Mouse (Mus musculus): ENCODE results near the gene Ppp3ca.
A peak's percentile ranks its signal among the peaks of the same experiment; 100 is the strongest.

The Ppp3ca gene

DNA sequence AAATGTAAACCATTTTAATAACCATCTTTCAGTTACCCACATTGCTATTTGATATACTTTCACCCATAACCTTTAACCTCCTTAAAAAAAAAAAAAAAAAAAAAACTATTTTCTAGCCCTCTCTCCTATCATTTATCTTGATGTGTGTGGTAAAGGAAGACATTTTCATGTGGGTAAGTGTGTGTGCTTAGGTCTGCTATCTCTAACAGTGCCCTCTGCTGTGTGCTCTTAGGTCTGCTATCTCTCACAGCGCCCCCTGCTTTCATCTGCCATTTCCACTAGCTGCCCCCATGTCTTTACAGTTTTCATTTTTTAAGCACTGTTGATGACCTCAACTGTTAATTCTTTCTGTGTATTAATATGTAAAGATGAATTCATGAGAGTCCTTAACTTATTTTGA is 235.7 kb downstream of the Ppp3ca start:
- peak; percentile 19 for DNase-seq (ENCODE audit: low read depth, low spot score)

DNA sequence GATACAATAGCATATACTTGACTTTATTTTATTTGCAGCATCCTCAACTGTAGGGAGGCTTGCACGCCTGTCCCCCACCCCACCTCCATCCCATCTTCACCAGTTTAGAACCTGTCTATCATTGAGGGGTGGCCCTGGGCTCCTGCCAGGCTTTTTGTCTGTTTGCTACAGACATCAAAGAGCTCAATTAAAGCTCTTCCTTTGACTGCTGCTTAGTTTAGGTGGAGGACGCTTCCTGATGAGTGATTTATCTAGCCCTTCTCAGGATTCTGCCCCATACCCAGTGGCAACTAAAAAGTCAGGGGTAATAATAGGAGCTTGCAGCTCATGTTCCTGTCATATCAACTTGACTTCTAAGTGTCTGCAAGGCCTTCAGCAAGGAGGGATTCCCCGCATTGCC is 239.6 kb downstream of the Ppp3ca start:
- DNase-seq (ENCODE audit: low read depth, low spot score) = no peak

DNA sequence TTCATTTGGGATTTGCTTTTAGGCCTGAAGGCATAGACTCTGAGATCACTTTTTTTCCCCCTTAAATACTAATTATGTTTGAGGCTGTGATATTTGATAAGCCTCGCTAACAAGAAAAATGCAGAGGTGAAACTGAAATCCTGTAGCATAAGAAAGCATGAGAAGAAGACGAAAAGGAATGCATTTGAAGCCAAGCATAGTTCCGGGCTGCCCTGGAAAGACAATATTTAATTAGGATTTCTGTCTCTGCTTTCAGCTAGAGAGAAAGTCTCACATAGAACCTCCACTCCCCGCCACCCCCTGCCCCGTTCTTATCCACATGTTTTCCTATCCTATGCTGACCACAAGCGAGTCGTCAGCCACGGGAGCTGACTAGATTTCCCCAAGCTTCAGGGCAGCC is 241.4 kb downstream of the Ppp3ca start:
- DNase-seq (ENCODE audit: low read depth, low spot score) = no peak

DNA sequence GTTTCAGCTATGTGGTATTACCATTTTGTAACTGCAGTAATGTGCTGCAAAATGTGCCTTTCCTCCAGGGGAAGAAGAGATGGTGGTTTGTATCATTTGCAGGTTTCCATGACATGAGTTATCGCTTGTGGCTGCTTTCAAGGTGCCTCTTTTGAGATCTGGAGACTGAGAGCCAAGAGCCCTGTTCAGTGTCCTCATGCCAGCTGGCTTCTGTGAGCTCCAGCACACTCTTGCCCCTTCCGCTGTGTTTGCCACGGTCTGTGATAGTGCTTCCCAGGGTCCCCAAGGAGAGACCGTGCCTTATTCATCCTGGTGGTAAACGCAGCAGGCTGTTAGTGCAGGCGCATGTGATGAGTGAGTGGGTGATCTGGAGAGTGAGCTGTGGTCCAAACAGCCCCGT is 247.2 kb downstream of the Ppp3ca start:
- DNase-seq (ENCODE audit: low read depth, low spot score) = no peak

DNA sequence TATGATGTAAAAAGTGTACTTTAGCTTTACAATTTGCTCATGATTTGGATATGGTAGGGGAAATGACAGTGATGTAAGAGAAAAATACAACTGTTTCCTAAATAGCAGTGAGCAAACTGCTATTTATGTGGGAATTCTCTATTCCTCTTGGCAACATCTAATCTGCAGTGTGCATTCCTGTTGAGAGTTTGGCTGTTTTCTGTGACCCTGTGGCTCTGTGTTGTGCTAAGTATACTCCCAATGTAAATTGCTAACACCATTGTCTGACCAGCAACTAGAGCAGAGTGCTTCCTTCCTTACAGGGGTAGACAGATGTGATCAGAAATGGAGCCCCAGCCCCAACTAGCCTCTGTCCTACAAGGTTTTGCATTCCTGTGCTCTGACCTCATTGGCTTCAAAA is 263.1 kb downstream of the Ppp3ca start:
- DNase-seq (ENCODE audit: low read depth, low spot score) = no peak

DNA sequence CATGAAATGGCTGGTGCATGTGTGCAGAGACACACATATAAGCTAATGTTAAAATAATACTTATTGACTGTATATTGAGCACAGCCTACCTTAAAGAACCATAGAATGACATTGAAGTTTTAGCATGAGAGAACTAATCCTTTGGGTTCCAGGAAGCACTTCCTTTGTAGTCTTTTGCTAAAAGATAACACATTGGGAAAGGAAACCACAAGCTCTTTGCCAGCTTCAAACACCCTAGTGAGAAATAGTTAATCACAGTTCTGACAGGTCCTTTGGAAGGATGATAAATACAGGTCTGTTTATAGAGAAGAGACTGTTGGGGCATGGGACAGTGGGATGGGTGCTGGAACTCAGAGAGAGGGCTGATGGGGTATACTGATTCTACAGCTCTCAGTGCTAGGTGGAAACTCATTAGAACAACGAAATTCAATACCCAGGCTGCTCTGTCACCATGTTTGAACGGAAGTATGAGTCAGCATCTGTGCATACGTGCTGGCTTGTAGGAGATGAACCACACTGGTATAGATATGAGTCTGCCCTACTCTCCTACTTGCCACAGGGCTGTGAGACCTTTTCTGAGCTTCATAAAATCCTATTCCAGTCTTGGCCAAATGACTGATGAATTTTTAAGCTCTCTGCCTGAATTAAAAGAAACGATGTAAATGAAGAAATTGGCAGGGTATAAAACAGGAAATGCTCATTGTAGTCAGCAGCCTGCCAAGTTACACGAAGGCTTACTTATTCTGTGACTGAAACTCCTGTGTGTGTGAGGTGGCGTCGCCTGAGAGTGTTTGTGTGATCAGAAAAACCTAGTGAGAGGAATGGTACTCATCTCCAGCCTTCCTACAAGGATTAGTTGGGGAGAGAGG is 271.0 kb downstream of the Ppp3ca start:
- DNase-seq (ENCODE audit: low read depth, low spot score) = no peak

DNA sequence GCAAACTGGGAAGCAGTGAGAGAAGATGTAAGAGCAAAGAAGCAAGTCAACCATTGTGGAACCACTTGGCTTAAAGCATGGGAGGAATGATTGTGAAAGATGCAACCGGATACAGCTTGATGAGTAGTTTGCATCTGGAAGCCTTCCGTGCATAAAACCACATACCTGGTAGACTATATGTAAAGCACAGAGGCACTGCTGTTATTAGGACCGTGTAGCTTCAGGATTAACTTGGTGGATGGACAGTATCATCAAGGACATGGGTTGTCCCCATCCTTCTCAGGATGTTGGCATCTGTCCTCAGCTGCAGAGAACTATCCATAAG is 271.6 kb downstream of the Ppp3ca start:
- DNase-seq (ENCODE audit: low read depth, low spot score) = no peak

DNA sequence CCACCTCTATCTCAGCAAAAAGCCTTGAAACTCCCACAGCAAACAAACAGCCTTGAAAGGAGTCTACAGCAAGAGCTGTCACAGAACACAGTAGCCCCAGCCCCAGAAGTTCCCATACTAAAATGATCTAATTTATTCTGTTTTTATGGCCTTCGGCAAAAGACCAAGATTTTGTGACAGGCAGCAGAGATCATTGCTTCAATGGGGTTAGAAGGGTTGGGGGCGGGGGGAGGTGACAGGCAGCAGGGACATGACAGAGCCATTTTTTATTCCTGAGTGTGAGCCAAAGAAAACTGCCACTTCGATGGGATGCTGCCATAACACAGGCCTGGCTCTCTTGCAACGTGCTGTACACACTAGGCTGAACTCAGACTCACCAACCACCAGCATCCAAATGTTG is 275.6 kb downstream of the Ppp3ca start:
- no peak for DNase-seq (ENCODE audit: low read depth, low spot score)

DNA sequence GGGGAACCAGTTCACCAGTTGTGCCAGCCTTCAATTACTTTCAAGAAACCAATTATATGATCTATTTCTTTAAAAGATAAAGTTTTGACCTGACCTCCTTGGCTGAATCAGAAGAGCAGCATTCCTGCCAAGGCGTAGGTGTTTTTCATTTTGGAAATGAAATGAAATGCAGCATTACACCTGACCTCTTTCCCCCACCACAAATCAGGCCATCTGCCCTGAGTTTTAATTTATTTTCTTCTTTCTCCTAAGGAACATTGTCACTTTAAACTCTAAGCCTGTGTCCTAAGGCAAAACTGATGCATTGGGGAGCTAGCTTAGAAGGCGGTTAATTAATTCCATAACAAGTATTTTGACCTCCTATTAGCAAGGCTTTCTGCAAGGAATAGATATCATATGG is 276.7 kb downstream of the Ppp3ca start:
- no peak for DNase-seq (ENCODE audit: low read depth, low spot score)

DNA sequence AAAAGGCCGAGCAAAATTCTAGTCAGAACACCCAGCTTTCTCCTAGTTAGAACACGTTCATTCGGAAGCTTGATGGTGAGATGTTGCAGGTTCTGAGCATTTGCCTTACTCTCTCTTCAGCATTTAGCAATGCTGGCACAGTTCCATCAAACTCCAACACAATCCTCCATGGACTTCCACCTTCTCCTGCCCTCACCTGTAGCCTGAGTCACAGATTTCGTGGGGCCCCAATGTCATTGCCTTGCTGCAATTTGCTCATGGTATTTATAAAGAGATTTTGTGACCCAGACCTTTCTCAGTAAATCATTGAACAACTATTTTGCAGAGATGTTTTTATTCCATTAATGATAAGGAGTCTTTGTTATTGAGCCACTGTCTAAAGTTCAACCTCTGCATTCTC is 278.2 kb downstream of the Ppp3ca start:
- DNase-seq (ENCODE audit: low read depth, low spot score) = no peak

DNA sequence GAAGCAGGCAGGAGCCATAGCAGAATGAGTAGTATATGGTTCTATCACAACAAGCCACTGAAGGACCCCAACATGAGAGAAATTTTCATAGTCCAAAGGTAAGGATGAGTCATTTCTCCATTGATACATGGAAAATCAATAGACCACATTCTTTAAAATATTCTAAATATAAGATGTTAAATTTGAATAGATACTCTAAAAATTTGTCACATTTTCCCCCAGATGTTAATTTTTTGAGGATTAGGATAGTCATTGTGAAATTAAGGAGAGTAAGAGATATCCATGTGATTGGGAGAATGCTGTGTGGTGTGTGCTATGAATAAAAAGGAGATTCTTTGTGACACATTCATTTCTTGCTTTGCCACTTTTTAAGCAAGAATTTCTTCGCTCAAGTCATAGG is 281.9 kb downstream of the Ppp3ca start:
- DNase-seq (ENCODE audit: low read depth, low spot score) = no peak

DNA sequence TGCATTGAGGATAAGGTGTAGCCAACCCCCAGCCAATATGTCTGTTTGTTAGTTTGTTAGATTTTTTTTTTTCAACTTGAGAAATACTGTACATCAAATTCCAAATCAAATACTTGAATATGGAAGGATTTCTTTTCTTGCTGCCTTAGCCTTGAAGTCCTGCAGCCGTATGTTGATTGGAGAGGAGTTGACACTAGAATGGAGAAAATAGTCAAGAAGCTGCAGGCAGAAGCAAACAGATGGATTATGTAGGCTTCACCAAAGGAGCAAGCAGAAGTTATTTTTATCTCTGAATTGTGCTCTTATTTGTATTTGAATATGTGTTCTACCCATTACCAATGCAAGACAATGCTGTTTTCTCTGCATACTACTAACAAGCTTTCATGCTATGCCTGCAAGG is 282.9 kb downstream of the Ppp3ca start:
- DNase-seq (ENCODE audit: low read depth, low spot score) = no peak

DNA sequence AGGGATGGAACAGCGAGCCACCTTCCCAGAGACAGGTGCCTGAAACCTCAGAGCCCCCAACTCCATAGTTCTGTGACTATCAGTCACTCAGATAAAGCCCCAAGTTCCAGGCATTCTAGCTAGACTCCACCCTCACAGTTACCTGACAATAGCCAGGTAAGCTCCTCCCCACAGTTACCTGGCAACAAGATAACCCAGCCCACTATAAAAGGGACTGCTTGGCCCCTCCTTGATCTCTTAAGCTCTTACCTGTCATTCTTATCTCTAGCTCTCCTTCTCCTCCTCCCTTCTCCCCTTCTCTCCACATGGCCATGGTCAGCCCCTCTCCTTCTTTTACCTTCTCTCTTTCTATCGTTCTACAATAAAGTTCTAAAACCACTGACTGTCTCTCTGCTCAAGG is 285.1 kb downstream of the Ppp3ca start:
- DNase-seq (ENCODE audit: low read depth, low spot score) = no peak

DNA sequence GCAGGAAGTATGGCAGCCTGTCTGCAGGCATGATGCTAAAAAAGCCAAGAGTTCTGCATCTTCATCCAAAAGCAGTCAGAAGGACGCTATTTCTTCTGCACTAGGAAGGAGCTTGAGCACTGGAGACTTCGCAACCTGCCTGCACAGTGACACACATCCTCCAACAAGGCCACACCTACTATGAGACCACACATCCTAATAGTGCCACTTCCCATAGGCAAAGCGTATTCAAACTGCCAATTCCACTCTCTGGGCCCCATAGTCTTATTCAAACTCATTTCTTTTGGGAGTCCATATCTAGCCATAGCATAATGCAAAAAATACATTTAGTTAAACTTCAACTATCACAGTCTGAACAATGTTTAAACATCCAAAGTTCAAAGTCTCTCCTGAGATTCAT is 290.4 kb downstream of the Ppp3ca start:
- no peak for DNase-seq (ENCODE audit: low read depth, low spot score)

DNA sequence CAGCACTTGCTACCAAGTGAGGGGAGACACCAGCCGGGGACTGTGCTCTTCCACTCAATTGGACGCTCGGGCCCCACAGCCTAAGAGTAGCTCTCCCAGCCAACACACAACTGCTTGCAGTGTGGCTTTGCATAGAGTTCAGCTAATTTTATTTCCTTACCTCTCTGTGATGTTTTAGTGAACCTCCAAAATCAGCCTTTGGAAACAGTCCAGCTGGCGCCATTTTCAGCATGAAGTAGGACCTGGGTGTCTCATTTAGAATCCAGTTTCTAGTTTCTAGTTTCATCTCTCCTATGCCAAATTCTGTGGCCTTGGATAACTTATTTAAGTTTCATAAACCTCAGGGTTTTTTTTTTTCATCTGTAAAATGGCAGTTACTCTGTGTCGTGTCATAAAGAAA is 296.9 kb downstream of the Ppp3ca start:
- DNase-seq (ENCODE audit: low read depth, low spot score) = no peak

DNA sequence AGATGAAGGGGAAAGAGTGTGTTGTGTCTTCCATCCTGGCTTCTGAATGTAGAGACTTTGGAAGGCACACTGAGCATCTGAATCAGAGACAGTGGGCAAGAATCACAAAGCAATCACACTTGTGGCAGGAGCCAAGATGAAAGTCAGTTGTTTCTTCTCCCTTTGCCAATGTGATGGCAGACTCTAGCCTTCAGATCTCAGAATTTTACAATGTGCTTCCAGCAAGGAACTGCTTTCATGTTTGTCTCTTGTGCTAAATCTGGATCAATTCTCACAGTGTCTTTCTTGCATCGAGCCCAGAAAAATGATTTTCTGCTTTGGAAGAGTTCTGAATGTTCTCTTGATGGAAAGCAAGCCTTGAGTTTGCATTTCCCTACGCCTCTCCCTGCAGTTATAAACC is 297.6 kb downstream of the Ppp3ca start:
- no peak for DNase-seq (ENCODE audit: low read depth, low spot score)

DNA sequence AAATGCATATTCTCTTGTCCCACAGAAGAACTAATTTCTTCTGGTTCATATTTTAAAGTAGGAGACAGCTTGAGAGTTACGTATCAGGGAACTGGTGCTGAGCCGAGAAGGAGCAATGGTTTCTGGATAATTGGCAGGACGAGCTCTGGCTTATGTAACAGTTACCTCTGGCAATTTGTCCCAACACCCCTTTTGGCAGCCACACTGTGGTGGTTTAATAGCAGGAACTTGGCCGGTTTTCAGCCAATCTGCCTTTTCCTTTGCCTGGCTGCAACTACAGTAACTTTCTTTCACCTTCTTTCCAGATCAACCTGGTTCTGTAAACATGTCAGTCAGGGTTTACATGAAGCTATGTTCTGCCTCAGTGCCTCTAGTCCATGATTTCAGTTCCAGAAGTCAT is 299.9 kb downstream of the Ppp3ca start:
- no peak for DNase-seq (ENCODE audit: low read depth, low spot score)

DNA sequence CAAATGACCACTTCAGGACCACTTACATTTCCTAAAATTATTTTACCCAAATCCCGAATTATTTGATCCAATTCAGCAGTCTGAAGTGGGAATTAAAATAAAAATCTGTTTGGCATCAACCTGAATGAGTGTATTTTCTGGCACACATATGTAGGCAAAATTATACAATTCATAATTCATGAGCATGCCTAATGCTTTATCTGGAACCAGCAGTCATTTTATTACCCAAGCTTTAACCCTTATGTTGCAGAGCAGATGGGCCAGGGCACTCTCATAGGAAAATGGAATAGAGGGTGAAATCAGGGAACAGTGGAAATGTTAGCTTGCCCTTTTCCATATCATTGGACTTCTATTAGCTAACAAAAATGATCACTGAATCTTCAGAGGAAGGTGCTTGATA is 307.9 kb downstream of the Ppp3ca start:
- DNase-seq (ENCODE audit: low read depth, low spot score) = no peak

DNA sequence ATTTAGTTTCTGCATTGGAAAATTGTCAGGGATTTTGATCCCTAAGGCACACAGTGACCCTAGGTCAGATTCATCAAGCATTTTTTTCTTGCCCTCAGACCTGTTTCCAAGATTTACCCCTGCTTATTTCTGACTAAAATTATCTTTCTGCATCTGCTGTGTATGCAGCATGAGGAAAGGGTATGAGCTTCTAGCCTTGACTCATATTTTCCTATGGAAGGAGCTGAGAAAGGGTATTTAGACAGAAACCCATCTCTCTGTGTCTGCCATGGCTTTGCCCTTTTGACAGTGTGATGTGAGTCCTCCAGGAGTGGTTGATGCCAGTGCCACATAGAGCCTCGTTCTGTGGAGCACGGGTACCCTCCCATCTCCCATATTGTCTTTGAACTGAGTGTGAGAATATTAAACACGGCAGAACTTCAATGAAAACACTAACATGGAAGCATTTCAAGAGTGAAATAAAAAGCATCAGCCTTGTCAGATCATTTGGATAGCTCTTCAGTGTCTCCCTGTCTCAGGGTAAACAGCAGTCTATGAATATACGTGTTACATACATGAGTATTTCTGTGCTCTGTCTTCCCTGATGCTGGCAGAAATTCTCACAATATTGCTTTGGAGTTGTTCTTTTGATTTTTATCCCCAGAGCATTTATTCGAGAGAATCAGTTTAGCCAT is 311.1 kb downstream of the Ppp3ca start:
- DNase-seq (ENCODE audit: low read depth, low spot score) = no peak

DNA sequence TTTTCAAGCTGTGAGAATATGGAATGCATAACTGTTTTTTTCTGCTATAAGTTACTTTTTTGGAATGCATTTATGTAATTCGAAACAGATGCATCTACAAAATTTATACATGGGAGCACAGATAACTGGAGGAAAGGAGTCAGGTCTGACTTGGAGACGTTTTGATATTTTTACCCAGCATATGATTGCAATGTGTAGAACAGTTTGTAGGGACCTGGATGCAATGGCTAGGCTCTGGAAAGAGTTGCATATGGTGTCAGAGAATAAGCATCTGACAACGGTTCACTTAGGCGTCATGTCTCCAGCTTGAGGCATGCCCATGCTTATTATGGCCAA is 311.6 kb downstream of the Ppp3ca start:
- no peak for DNase-seq (ENCODE audit: low read depth, low spot score)

DNA sequence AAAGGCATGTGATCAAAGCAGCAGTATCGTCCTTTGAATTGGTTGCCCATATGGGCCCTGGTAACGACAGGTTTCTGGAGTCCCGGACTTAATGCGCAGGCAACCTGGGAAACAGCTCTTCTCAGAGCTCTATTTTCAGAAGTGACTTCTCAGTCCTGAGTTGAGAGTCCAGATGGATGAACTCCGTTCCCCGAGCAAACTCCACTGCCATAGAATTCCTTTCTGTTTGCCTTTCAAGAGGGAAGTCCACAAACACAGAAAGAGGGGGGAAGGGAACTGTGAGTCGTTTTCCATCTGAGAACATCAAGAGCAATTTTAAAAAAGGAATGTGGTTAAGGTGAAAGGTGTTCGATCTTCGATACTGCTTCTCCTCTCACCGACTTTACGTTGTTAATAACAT is 312.1 kb downstream of the Ppp3ca start:
- DNase-seq (ENCODE audit: low read depth, low spot score) = no peak

DNA sequence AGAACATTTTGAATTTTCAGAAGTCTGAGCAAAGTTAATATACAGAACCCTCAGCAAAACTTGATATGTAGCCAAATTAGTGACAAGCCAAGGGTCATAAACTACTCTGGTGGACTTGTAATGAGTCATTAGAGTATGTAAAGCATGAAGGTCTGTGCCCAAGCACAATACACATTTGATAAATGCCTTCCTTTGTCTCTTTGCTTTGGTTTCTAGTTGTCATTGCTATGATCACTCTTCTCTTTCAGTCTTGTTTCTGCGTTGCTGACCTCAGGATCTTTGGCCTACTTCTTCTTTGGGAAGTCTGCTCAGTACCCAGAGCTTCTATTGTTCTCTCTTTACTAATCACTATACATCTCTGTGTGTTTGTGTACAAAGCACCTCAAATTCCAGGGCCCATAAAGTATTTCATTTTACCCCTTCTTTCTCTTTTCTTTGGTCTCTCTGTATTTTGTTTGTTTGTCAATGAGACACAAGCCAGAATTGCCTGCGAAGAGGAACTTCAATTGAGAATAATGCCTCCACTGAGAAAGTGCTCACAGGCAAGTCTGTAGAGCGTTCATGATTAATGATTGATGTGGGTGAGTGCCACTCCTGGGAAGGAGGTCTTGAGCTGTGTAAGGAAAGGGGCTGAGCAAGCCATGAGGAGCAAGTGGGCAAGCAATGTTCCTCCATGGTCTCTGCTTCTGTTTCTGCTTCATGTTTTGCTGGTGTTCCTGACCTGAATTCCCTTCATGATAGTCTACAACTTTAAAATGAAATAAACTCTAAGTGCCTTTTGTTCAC is 316.4 kb downstream of the Ppp3ca start:
- DNase-seq (ENCODE audit: low read depth, low spot score) = no peak

All from retina, postnatal 7 days (tissue).